Mouse (Mus musculus): Measurements from ENCODE around the gene Ptpn3.
"Not testable (repeated sequence)": the region's sequence is repeated elsewhere in the genome, so short reads cannot be mapped to it uniquely, and the experiment has no call there.

- not testable (repeated sequence) for TF ChIP-seq CTCF, EP300 (IDR thresholded peaks at IDR 0.05; ENCODE audit: low read depth)
Measured at GRCm38 (mm10) chr4:57270489-57270888, 31.1 kb downstream of the Ptpn3 start.
